Mouse (Mus musculus): ENCODE measurements around the gene Runx1.

DNA sequence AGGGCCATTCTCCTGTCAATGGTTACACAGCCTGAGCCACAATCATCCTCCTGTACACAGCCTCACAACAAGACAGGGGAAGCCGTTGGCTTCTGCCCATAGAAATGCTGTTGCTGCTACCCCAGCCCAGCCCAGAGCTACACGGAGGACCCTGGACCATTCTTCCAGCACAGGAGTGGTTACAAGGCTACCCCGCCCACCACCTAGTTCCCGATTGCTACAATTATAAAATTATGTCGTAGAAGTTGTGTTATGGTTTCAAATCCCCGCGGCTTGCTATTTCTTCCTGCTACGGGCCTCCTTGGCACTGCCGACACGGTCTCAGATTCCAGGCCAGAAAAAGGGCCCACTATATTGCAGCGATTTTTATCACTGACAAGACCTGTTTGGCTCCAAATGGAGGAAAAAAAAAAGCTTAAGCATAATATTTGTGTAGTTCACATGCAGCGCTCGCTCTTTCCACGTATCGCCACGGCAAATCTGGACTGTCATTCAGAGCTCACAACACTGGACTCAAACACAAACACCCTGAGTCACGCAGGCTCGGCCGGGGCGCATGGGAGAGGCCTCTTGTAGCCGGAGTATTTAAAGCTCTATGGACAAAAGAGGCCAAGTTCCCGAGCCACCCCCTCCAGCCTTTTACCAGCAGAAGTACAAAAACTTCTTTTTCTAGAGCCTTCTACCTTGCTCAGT is 180.4 kb downstream of the Runx1 start:
- TF ChIP-seq GATA1 (IDR thresholded peaks at IDR 0.05; ENCODE audit: borderline replicate concordance, low read length) (no peak), FLI1 (IDR thresholded peaks at IDR 0.05; ENCODE audit: low read length) (no peak)

Measured in megakaryocyte, embryonic 14.5 days (primary cell).